Mouse (Mus musculus) inflammation-experienced regulatory T-cells, adult 6 months (primary cell): ENCODE measurements at regions not wholly inside any gene's neighbourhood (a gene's known extent, or its start where the extent isn't known, plus 50 kb on each side); places are given as distances from the start of the nearest gene placed in this dataset.
"Not testable (repeated sequence)": the region's sequence is repeated elsewhere in the genome, so short reads cannot be mapped to it uniquely, and the experiment has no call there.

Experiments
- ATAC-seq: one replicate; pipeline ENCODE4 v1.8.0; 2017

DNA sequence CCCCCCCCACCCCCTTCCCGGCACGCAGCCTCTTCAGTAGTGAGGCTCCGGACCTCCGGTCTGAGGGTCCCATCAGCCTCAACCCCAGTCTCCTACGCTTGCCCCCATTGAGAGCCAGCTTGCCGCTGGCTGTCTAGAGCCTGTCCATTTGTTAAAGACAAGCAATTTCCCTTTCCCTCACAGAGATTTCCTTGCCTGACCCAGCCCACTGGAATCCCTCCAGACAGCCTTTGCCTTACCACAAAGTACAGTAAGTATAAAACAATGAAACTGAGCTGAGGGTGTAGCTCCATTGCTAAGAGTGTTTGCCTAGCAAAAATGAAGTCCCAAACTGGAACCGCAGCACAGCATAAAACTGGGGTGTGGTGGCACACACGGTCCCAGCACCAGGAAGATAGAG, 252.4 kb upstream of the Jarid2 start:
- ATAC-seq, result no peak

DNA sequence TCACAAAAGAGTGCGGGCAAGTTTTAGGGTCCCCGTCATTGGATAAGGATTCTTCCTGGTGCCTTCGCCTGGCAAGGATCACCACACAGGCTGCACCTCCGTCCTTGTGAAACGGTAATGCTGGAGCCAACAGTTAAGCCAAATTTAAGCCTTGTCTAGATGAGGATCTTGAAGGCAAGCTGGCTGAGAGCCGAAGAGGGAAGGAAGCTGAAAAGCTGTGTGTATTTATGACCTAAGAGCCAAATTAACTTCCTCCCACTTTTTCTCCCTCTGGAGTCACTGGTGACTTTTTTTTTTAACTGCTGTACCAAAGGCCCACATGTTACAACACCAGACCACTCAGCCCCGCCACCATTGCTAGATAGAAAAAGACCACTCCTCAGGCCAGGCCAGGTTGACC, 249.1 kb upstream of the Jarid2 start:
- ATAC-seq, result no peak

DNA sequence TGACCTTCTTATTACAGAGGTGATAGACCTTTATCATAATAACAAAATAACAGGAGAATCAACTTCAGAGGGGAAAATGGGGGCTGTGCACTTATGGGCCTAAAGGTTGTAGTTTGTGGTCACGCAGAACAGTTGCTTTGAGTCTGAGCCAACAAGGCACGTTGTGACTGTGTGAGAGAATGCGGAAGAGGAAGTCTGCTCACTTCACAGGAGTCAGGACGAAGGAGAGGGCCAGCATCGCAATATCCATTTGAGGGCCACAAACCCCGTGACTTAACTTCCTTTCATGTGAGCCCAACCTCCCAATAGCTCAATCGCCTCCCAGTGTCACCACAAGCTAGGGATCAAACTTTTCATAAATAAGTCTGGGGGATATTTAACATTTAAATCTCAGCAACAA, 246.6 kb upstream of the Jarid2 start:
- ATAC-seq, result no peak

DNA sequence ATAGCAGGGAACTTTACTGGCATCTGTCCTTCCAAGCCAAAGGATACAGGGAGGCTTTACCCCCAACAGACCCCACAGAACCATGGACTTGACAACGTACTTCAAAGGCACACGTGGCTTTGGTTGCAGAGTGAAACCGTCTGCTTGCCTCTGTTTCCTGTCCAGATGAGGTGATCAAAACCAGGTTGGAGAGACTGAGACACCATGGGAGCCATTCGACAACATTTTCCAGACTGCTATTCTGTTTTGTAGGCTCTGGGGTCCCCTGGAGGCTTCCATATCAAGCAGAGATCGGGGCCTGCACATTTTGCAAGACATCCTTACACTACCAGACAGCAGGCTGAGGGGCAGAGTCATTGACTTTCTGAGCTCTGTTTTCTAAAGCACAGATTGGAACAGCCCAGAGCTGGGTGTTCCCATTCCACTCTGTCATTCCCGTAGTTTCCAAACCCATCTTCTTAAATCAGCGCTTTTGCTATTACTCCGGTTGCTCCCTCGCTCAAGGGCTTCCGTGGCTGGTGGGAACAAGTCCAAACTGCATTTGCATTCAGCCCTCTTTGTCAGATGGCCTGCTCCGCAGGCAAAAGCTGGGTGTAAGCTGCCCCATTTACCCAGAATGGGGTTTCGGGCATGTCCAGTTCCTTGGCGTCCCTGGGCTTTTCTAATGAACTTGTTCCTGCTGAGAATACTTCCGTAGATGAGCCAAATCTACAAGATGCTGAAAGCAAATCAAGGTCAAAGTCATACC, 244.5 kb upstream of the Jarid2 start:
- no peak for ATAC-seq

DNA sequence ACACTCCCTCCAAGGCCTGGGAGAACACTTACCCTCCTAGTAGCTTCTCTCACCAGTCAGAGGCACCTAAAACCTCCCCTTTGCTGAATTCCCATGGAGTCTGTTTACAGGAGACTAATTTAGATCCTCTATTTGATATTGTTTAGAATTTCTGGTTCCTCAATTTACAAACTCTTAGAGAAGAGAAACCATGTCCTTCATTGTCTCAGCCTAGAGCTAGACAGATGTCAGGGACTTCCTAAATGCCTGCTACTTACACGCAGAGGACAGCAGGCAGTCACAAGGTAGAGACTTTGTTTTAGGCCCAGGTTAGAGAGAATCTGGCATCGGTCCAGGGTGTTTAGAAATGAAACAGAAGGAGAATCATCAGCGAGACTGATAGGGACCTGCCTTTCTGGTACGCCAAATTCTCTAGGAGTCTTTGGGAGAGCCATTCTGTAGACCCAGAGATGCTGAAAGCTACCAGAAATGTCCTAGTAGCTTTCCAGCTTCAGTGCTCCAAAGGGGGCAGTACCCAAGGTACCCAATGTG, 238.3 kb upstream of the Jarid2 start:
- no peak for ATAC-seq

DNA sequence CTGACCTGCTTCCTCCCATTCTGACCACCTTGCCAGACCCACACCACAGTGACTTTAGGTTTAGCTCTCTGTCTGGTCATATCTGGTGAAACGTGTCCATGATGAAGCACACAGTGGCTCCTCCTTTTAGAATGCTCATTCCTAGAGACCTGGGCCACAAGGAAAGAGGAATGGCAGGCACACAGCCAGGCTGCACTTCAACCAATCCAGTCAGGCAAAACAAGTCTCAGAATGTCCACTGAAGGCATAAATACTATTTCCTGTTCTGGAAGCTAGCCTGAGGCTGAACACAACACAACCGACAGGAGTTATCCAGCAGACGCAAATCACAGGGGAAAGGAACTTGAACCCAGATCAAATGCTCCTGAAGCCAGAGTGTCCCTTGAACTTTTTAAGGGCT, 235.4 kb upstream of the Jarid2 start:
- ATAC-seq, result no peak

DNA sequence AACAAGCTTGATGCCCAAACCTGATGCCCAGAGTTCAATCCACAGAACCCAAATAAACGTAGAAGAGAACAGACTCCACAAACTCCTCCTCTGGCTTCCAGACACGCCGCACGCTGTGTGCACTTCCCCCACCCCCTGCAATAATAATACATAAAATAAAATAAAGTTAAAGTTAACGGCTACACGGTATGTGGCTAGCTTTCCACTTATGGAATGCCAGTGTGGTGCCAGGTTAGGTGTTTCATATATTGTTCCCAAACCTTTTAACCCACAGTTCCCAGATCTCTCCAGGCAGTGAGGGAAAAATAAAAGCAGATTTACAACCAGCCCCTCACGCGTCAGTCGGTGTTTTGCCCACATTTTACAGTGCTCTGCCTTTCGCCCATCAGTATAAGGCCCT, 233.8 kb upstream of the Jarid2 start:
- ATAC-seq, result no peak

DNA sequence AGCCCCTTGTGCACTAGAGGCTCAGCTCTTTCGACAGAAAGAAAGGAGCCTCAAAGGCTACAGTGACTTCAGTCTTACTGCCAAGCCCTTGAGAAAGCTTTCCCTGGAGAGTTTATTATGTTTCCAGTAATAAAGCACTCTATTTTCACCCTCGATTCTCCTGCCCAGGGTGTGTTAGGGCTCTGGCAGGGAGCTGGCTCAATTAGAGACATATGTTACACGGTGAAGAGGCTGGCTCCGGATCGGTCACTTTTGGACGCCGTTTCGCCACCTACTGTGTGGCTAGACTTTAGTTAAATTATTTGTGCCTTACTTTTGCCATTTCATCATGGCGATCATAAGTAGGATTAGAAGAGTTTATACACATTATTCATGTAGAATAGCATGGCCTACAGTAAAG, 232.7 kb upstream of the Jarid2 start:
- no peak for ATAC-seq

DNA sequence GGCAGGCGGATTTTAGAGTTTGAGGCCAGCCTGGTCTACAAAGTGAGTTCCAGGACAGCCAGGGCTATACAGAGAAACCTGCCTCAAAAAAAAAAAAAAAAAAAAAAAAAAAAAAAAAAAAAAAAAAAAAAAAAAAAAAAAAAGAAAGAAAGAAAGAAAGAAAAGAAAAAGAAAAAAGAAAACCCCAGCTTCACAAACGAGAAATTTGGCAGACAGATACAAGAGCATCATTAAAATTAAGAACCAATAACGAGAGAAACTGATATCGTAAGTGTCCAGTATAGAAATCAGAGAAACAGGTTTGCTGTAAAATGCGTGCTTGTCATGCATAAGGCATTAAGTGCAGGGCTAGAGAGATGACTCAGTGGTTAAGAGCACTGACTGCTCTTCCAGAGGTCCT, 228.4 kb upstream of the Jarid2 start:
- ATAC-seq, result not testable (repeated sequence)

DNA sequence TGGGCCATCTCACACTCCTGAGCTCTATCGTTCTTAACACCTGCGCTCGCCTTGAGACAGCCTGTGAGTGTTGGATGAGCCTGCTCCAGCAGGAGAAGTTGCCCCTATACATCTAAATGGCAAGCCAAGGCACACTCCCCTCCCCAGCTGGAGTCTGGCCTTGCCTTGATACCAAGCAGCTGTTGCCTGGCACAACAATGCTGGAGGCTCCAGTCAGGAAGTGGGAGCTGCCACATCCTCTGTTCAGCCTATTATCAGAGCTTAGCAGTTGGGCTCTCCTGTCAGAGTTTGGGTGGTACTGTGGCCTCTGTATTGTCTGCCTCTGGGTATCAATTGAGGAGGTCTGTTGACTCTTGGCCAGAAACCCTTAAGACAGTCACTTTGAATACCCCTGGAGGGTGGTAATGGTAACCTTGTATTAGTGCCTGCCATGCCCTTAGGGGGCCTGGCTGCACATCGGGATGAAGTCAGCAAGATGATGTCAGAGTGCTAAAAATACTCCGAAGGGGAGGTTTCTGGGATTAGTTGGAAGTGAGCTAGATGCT, 227.4 kb upstream of the Jarid2 start:
- ATAC-seq, result peak; percentile 48

DNA sequence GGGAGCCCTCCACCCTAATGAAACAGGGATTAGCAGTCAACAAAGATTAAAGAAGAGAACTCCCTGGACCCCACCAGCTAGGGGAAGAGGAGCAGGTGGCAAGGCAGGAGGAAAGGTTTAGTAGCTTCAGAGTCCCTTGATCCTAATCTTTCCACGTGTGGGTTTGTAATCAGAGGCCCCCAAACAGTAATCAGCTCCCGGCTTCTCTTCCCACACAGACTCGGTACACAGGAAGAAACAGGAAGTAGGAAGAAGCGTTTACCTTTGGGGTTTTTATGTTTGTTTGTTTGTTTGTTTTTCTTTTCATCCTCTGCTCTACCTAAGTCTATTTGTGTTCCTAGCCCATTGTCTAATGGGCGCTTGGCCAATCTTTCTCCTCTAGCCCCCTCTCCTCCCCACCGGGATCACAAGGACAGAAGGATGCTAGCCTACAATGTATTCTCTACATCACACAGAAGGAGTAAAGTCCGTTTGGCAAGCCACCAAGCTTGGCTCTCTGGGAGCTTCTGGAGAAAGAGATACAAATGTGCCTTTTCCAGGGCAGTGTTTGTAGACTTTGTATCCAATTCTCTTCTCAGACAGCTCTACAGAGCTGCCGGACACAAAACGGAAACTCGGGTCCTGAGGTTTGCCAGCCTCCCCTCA, 226.5 kb upstream of the Jarid2 start:
- no peak for ATAC-seq

DNA sequence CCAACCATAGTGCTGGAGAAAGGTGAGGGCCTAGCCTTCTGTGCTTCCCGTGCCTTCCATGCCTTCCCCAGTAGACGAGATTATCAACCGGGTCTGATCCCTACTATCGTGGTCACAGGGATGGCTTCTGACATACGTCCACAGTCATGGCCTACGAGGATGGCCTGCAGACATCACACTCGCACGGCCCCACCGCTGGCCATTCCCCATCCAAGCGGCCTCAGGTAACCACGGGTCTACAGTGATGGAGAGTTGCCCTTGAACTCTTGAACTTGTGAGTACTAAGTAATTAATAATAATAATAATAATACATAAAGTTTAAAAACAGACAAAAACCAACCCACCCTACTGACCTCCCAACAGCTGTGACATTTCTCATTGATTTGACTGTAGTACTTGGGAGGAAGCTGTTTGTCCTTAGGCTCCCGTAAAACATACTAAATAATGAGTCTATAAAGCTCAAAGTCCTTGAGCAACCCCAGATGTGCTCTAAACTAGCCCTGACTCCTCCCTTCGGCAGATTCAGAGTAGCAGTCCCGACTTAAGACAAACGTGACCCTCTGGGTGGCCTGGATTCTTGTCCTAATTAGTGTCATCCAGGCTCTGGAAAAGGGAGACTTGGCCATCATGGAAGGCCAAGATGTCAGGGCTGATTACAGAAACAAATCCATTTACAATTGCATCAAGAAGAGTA, 225.9 kb upstream of the Jarid2 start:
- ATAC-seq, result no peak

DNA sequence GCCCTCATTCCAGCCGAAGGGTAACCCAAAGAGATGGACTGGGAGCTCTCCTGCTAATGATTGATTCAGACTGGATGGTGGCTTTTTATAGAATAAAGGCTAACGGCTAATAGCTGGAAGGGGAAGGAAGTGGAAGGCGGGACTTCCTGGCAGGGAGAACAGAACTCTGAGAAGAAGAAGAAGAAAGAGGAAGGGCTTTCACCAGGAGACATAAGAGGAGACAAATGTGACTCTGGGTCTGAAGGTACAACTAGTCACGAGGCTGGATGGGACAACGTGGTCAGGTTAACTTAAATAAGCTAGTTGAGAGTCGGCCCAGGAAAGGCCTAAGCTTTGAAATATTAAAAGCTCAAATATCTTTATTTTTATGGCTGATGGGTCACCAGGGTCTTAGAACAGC, 224.8 kb upstream of the Jarid2 start:
- ATAC-seq, result no peak

DNA sequence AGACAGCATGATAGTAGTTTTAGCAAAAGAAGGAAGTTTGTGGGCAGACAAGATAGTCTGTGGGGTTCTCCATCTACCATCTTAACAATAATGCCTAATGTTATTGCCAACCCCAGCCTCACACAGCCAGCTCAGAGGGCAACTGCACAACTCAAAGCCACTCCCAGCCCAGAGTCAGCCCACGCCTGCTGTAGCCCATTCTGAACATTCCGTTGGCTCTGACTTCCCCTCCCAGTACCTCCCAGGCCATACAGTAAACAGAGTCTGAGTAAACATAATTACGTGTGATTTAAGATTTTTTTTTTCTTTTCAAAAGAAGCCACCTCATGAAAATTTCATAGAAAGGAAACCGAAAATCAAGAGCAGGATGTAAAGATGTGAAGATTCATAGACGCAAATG, 222.3 kb upstream of the Jarid2 start:
- peak; percentile 94 for ATAC-seq

DNA sequence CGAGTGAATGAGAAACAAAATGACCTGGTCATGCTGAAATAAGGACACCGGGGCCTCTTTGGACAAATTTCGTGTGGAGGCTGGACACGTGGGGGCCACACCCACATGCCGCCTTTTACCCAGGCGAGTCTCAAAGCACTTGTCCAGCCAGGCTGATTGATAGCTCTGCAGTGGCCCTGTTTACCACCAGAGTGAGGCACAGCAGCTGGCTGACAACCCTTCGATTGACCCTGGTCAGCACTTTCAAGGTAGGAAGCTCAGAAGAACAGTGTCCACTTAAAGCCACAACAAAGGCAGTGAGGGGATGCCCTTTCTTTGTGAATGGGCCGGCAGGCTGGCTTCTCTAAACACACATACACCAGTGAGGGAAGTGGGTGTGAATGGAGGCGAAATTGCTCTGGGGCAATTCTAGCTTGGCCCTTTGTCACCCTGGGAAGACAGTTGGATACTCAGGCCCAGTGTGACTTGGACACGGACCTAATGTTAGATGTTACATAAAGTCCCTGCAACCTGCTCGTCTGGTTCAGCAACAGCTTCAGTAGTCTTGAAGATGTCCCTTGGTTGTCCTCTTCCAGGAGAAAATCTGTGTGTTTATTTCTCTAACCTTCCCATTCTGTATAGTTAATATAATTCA, 219.6 kb upstream of the Jarid2 start:
- ATAC-seq, result no peak

DNA sequence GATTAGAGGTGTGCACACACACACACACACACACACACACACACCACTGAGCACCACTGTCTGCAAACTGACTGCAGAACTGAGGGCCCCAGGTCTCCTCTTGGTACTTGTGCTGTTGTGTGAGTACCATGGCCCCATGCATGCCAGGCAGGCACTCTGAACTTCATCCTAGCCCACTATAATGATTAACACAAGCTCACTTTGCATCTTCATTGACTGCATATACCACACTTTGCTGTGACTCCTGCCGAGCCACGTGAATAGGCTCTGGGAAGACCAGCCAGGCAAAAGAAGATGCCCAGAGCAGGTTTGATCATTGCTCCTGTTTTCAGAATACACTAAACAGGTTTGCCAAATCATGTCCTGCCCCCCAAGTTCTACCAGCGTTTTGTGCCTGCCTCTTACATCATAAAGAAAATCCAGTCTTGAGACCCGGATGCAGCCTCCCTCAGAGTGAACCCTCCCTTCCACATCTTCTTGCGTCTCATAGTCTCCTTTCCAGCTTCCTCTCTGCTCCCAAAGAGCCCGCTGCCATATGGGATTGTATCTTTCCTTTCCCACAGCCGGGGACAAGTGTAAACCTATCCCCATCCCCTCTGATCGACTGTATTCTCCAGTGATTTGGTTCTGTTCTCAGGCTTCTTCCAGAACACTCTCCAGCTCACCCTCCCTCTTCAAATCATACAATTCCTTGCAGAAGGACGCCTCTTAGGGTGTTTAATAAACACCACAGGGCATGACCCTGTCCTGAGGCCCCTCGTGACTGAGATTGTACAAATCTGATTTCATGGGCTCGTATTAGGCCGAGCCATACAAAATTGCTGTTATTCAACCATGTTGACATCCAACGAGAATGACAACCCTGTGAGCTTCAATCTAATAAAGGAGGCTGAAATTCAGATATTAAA, 215.6 kb upstream of the Jarid2 start:
- ATAC-seq, result no peak

DNA sequence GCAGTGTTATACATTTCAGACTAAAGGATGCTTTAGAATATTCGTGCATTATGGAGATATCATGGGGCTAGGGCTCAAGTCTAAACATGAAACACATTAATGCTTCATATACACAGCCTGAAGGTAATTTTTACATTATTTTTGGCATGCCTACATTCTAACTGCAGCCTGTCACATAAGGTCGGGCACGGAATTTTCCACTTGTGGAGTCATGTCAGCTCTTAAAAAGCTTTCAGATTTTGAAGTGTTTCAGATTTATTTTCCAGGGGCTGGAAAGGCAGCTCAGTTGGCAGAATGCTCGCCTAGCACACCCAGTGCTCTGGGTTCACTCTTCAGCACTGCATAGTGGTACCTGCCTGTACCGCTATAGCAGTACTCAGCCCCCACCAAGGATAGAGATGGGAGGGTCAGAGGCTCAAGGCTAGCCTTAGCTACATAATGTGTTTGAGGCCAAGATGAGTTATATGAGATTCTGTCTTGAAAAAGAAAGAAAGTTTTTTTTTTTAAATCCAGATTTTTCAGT, 214.6 kb upstream of the Jarid2 start:
- no peak for ATAC-seq

DNA sequence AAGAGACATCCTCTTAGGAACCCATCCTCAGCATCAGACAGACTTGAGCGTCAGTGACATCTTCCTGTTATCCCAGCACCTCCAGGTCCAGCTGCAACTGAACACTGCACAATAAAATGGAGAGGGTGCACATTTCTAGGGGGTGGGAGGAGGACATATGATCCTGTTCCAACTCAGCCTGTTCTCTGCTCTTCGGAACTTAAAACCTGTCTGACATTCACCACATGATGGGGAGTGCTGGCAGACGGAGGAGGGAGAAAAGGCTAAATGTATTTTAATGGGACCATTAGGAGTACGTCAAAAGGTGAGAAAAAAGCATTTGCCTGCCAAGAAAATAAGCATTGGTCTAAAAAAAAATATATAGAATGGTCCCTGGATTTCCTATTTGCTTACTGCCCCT, 212.4 kb upstream of the Jarid2 start:
- no peak for ATAC-seq

DNA sequence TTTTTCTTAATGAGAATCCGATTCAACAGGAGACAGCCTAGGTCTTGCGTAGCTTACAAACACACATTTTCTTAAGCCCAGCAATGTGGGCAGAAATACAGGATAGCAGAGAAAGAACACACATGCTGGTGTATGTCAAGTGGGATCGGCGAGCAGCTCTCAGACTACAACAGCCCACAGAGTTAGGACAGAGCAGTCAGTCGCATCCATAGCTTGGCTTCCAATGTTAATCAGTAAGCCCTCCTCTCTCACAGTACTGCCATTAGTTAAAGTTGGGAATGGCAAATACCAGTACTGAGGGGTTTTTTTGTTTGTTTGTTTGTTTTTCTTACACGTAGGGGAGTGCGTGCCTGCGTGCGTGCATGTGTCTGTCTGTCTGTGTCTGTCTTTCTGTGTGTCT, 212.0 kb upstream of the Jarid2 start:
- no peak for ATAC-seq

DNA sequence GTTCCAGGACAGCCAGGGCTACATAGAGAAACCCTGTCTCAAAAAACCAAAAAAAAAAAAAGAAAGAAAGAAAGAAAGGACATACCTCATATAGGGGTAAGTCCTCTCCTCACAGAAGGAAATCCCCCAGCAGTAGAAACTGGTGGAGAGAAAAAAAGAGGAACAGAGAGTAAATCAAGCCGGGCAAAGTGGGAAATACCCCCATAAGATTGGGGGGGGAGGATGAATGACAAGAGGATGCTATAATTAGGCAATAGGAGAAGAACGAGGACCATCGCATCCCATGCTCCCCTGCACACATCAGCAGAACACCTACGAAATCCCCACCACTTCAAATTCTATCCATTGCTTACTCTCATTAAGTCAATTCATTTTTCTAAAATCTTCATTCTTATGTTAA, 211.1 kb upstream of the Jarid2 start:
- no peak for ATAC-seq

DNA sequence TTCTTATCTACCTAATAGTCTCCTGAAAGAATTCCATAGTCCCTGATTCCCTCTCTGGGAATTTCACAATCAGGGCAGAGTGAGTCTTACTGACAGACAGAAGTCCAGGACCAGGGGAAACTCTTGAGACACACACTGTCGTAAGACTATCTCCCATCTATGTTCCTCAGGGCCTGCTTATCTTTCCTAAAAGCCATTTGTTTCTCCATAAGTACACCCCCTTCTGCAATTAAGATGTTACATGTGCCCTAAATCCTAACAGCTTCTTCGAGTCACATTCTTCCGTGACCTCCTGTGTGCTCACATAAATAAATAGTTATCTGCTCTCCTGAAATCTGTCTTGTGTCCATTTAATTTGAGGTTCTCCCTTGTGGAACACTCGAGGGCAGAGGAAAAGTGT, 205.8 kb upstream of the Jarid2 start:
- ATAC-seq, result no peak
